Mouse (Mus musculus) C2C12 (cell line): ENCODE results near the gene Rabep2.

Experiments
- CEBPB ChIP-seq: IDR thresholded peaks from one replicate; pipeline ENCODE4 v1.6.1; 2011; ENCODE audit warnings: low read depth, mild to moderate bottlenecking, control low read depth, moderate library complexity
- CTCF ChIP-seq: IDR thresholded peaks from one replicate; pipeline ENCODE4 v1.5.1; 2011; ENCODE audit not compliant: control insufficient read depth, insufficient read depth, insufficient read length
- MAX ChIP-seq: IDR thresholded peaks from one replicate; pipeline ENCODE4 v1.6.1; 2011; ENCODE audit warnings: mild to moderate bottlenecking, control low read depth
- MYOD1 ChIP-seq: IDR thresholded peaks from one replicate; pipeline ENCODE4 v1.6.1; 2011; ENCODE audit warnings: low read depth; ENCODE audit not compliant: control insufficient read depth, insufficient read length
- MYOG ChIP-seq: IDR thresholded peaks from one replicate; pipeline ENCODE4 v1.6.1; 2011; ENCODE audit not compliant: control insufficient read depth, insufficient read length; ENCODE audit errors: extremely low read depth
- USF1 ChIP-seq: IDR thresholded peaks from one replicate; pipeline ENCODE4 v1.6.1; 2011; ENCODE audit warnings: low read depth, mild to moderate bottlenecking, control low read depth, moderate library complexity

- TF ChIP-seq CTCF (no peak), CEBPB (no peak), MYOG (no peak), MAX (no peak), USF1 (no peak), MYOD1 (no peak)
Observed at GRCm38 (mm10) chr7:126435801-126436200, 7.2 kb downstream of the Rabep2 start.
